Mouse (Mus musculus) limb, embryonic 15.5 days (tissue): Measurements from ENCODE around the gene Slc38a10. TPM values are rescaled to one million over a fixed set of nuclear protein-coding genes. Genes with fewer than 3 reads are reported as not detected.

Experiments used
- ATAC-seq: fragments of 200-750 bp; cut with Nextera tagmentation; 2 replicates; pipeline ENCODE4 v1.8.0; 2017; ENCODE audit warnings: low read depth, moderate TSS enrichment; ENCODE audit not compliant: insufficient number of reproducible peaks, low FRiP score, low TSS enrichment
- H3K27ac ChIP-seq: fragments of 300-500 bp; sonication (generic); 2 replicates; pipeline ENCODE4 v1.5.1; 2015; ENCODE audit warnings: moderate library complexity, mild to moderate bottlenecking, inconsistent platforms
- H3K27me3 ChIP-seq: fragments of 300-500 bp; sonication (generic); 2 replicates; pipeline ENCODE4 v1.6.1; 2015; ENCODE audit warnings: inconsistent platforms
- H3K36me3 ChIP-seq: fragments of 300-500 bp; sonication (generic); 2 replicates; pipeline ENCODE4 v1.6.1; 2015; ENCODE audit warnings: inconsistent platforms
- H3K4me1 ChIP-seq: fragments of 300-500 bp; sonication (generic); 2 replicates; pipeline ENCODE4 v1.6.1; 2015; ENCODE audit warnings: inconsistent platforms
- H3K4me2 ChIP-seq: fragments of 300-500 bp; sonication (generic); 2 replicates; pipeline ENCODE4 v1.6.1; 2015; ENCODE audit warnings: mild to moderate bottlenecking, inconsistent platforms
- H3K4me3 ChIP-seq: fragments of 300-500 bp; sonication (generic); 2 replicates; pipeline ENCODE4 v1.5.1; 2015; ENCODE audit warnings: mild to moderate bottlenecking, inconsistent platforms
- H3K9ac ChIP-seq: fragments of 300-500 bp; sonication (generic); 2 replicates; pipeline ENCODE4 v1.6.1; 2015; ENCODE audit warnings: inconsistent platforms
- H3K9me3 ChIP-seq: fragments of 300-500 bp; sonication (generic); 2 replicates; pipeline ENCODE4 v1.6.1; 2016; ENCODE audit warnings: inconsistent platforms
- WGBS: fragments of 180-500 bp; shearing (Covaris S2); methylation state at CpG from one replicate; pipeline ENCODE4 v1.1.7; 2015; 5-methylcytosine and 5-hydroxymethylcytosine counted together
- polyA plus RNA-seq: library from polyadenylated mRNA; unstranded; fragments of >200 nt; fragmentation: Nextera tagmentation; extraction: Ambion mirVana; gene quantifications from 2 replicates; pipeline ENCODE4 v1.2.1, GENCODE M21; 2015

The Slc38a10 gene
- polyA plus RNA-seq, 1 experiment from 2014 or later, result 101 TPM

- H3K9me3 ChIP-seq, result no peaks in the 10 kb centered on the region
- H3K27ac ChIP-seq, result peak overlapping the region; percentile 84
- peak overlapping the region; percentile 87 for H3K9ac ChIP-seq
- H3K27me3 ChIP-seq, result no peaks in the 10 kb centered on the region
- H3K4me3 ChIP-seq, result peak overlapping the region; percentile 76
- no peak for ATAC-seq
- H3K4me1 ChIP-seq, result peaks cover 64% of the 10 kb centered on the region
- 15% methylated on average over 18 of the region's 18 CpGs for WGBS
- H3K36me3 ChIP-seq, result no peaks in the 10 kb centered on the region
- peak overlapping the region; percentile 79 for H3K4me2 ChIP-seq
These were observed 35.1 kb upstream of the Slc38a10 start for GRCm38 (mm10) chr11:120186145-120186740.

- H3K4me1 ChIP-seq, result peaks cover 57% of the 10 kb centered on the region
- no peaks in the 10 kb centered on the region for H3K36me3 ChIP-seq
- peak overlapping the region; percentile 55 for H3K9ac ChIP-seq
- no peaks in the 10 kb centered on the region for H3K9me3 ChIP-seq
- 6% methylated on average over 54 of the region's 54 CpGs for WGBS
- H3K27ac ChIP-seq, result peak overlapping the region; percentile 84
- peak overlapping the region; percentile 76 for H3K4me3 ChIP-seq
- no peaks in the 10 kb centered on the region for H3K27me3 ChIP-seq
- no peak for ATAC-seq
- peak overlapping the region; percentile 79 for H3K4me2 ChIP-seq
These were observed 34.4 kb upstream of the Slc38a10 start for GRCm38 (mm10) chr11:120185316-120186141.

- peak overlapping the region; percentile 79 for H3K4me2 ChIP-seq
- no peak for ATAC-seq
- WGBS, result 19% methylated on average over 16 of the region's 16 CpGs
- no peaks in the 10 kb centered on the region for H3K36me3 ChIP-seq
- H3K4me1 ChIP-seq, result peaks cover 52% of the 10 kb centered on the region
- no peaks in the 10 kb centered on the region for H3K9me3 ChIP-seq
- H3K27ac ChIP-seq, result peak overlapping the region; percentile 84
- H3K27me3 ChIP-seq, result no peaks in the 10 kb centered on the region
- peak overlapping the region; percentile 76; the same call in 1 of the 2 replicates for H3K4me3 ChIP-seq
- H3K9ac ChIP-seq, result no peak overlapping the region
These were observed 33.5 kb upstream of the Slc38a10 start for GRCm38 (mm10) chr11:120184371-120185315.

GRCm38 (mm10) chr11:120183708-120184107 is 32.6 kb upstream of the Slc38a10 start:
- H3K4me3 ChIP-seq, result no peak overlapping the region
- no peaks in the 10 kb centered on the region for H3K27me3 ChIP-seq
- no peak overlapping the region for H3K9ac ChIP-seq
- no peak overlapping the region for H3K4me2 ChIP-seq
- peaks cover 56% of the 10 kb centered on the region for H3K4me1 ChIP-seq
- H3K9me3 ChIP-seq, result no peaks in the 10 kb centered on the region
- 43% methylated on average over 11 of the region's 11 CpGs for WGBS
- no peaks in the 10 kb centered on the region for H3K36me3 ChIP-seq
- ATAC-seq, result no peak
- peak overlapping the region; percentile 22; the same call in 1 of the 2 replicates for H3K27ac ChIP-seq

- Histone ChIP-seq H3K36me3 (no peaks in the 10 kb centered on the region), H3K4me3 (no peak overlapping the region), H3K4me2 (no peak overlapping the region), H3K27ac (peak overlapping the region; percentile 22; the same call in 1 of the 2 replicates), H3K27me3 (no peaks in the 10 kb centered on the region), H3K9me3 (no peaks in the 10 kb centered on the region), H3K9ac (no peak overlapping the region), H3K4me1 (peaks cover 56% of the 10 kb centered on the region)
- WGBS, result 23% methylated on average over 1 of the region's 1 CpGs
- no peak for ATAC-seq
These were observed 32.0 kb upstream of the Slc38a10 start for GRCm38 (mm10) chr11:120183180-120183579.

GRCm38 (mm10) chr11:120182396-120183030 is 31.4 kb upstream of the Slc38a10 start:
- ATAC-seq, result no peak
- H3K27ac ChIP-seq, result no peak overlapping the region
- 38% methylated on average over 3 of the region's 3 CpGs for WGBS
- H3K9me3 ChIP-seq, result no peaks in the 10 kb centered on the region
- H3K9ac ChIP-seq, result no peak overlapping the region
- H3K4me3 ChIP-seq, result no peak overlapping the region
- H3K27me3 ChIP-seq, result no peaks in the 10 kb centered on the region
- no peak overlapping the region for H3K4me2 ChIP-seq
- no peaks in the 10 kb centered on the region for H3K36me3 ChIP-seq
- peaks cover 55% of the 10 kb centered on the region for H3K4me1 ChIP-seq

- no peaks in the 10 kb centered on the region for H3K9me3 ChIP-seq
- H3K4me1 ChIP-seq, result peaks cover 46% of the 10 kb centered on the region
- no peak overlapping the region for H3K4me3 ChIP-seq
- no peak overlapping the region for H3K27ac ChIP-seq
- no peaks in the 10 kb centered on the region for H3K27me3 ChIP-seq
- 71% methylated on average over 3 of the region's 3 CpGs for WGBS
- no peaks in the 10 kb centered on the region for H3K36me3 ChIP-seq
- no peak overlapping the region for H3K9ac ChIP-seq
- ATAC-seq, result no peak
- H3K4me2 ChIP-seq, result no peak overlapping the region
These were observed 30.2 kb upstream of the Slc38a10 start for GRCm38 (mm10) chr11:120181379-120181778.

GRCm38 (mm10) chr11:120179374-120179773 is 28.2 kb upstream of the Slc38a10 start:
- no peak overlapping the region for H3K9ac ChIP-seq
- no peak overlapping the region for H3K4me2 ChIP-seq
- no peak overlapping the region for H3K4me3 ChIP-seq
- no peaks in the 10 kb centered on the region for H3K36me3 ChIP-seq
- no peak for ATAC-seq
- H3K27me3 ChIP-seq, result no peaks in the 10 kb centered on the region
- H3K4me1 ChIP-seq, result peaks cover 32% of the 10 kb centered on the region
- no peak overlapping the region for H3K27ac ChIP-seq
- H3K9me3 ChIP-seq, result no peaks in the 10 kb centered on the region
- WGBS, result 27% methylated on average over 4 of the region's 4 CpGs

GRCm38 (mm10) chr11:120175948-120176347 is 24.8 kb upstream of the Slc38a10 start:
- H3K4me1 ChIP-seq, result peaks cover 9% of the 10 kb centered on the region
- H3K9ac ChIP-seq, result no peak overlapping the region
- H3K4me3 ChIP-seq, result no peak overlapping the region
- H3K9me3 ChIP-seq, result no peaks in the 10 kb centered on the region
- H3K36me3 ChIP-seq, result no peaks in the 10 kb centered on the region
- WGBS, result 46% methylated on average over 4 of the region's 4 CpGs
- no peak overlapping the region for H3K27ac ChIP-seq
- no peak for ATAC-seq
- no peak overlapping the region for H3K4me2 ChIP-seq
- H3K27me3 ChIP-seq, result no peaks in the 10 kb centered on the region; the same call in 1 of the 2 replicates

- Histone ChIP-seq H3K27me3 (no peaks in the 10 kb centered on the region; the same call in 1 of the 2 replicates), H3K9me3 (no peaks in the 10 kb centered on the region), H3K36me3 (no peaks in the 10 kb centered on the region), H3K4me3 (no peak overlapping the region), H3K4me1 (peaks cover 22% of the 10 kb centered on the region), H3K27ac (no peak overlapping the region), H3K4me2 (no peak overlapping the region), H3K9ac (no peak overlapping the region)
- WGBS, result 66% methylated on average over 14 of the region's 14 CpGs
- ATAC-seq, result no peak
These were observed 22.1 kb upstream of the Slc38a10 start for GRCm38 (mm10) chr11:120173213-120173612.

- 32% methylated on average over 8 of the region's 8 CpGs for WGBS
- Histone ChIP-seq H3K9me3 (no peaks in the 10 kb centered on the region), H3K4me3 (no peak overlapping the region), H3K36me3 (no peaks in the 10 kb centered on the region), H3K4me1 (peaks cover 29% of the 10 kb centered on the region), H3K27me3 (peaks cover under 1% of the 10 kb centered on the region; the same call in 1 of the 2 replicates), H3K9ac (no peak overlapping the region), H3K27ac (no peak overlapping the region), H3K4me2 (no peak overlapping the region)
- ATAC-seq, result 0 out of 2 replicates have a peak, but pooled peaks have one; percentile 16
These were observed 20.0 kb upstream of the Slc38a10 start for GRCm38 (mm10) chr11:120171168-120171567.
